Mouse (Mus musculus) erythroblast, embryonic 14.5 days (primary cell): ENCODE data around the gene Pmm2.

Source experiments
- GATA1 ChIP-seq: IDR thresholded peaks from 2 replicates; pipeline ENCODE4 v1.6.1; 2012; ENCODE audit warnings: low read length, inconsistent platforms, mixed read lengths
- TAL1 ChIP-seq: IDR thresholded peaks from 3 replicates; pipeline ENCODE4 v1.6.1; 2012; ENCODE audit warnings: low read length, inconsistent platforms, mixed read lengths

GRCm38 (mm10) chr16:8676800-8677199, 39.3 kb downstream of the Pmm2 start:
- TF ChIP-seq GATA1 (no peak), TAL1 (no peak)
